Mouse (Mus musculus): ENCODE data around the gene C1qbp.

DNA sequence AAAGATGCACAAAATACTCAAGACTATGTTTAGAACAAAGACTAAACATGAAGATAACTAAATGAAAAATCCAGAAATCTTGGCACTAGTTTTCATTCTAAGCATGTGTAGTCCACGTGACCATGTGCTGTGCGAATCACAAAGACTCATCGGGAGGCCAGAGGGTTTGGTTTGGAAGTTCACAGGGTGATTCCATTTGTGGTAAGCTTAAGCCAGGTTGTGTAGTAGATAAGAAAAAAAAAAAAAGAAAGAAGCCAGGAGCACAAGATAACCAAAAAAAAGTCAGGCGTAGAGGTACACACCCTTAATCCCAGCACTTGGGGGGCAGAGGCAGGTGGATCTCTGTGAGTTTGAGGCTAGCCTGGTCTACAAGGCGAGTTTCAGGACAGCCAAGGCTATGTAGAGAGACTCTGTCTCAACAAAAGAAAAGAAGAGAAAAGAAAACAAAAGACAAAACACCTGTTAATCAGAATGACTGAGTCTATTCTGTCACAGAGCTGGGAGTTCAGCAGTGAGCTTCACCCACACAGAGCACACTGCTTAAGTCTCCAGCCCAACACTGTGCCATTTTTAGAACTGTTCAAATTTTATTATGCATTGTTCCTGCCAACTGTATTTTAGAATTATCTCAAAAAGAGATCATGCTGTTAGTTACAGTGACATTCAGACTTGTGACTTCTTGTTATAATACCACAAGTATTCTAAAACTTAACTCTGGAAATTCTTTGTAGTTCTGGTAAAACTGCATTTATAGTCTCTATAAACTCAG lies 21.9 kb downstream of the C1qbp start:
- TF ChIP-seq CTCF (IDR thresholded peaks at IDR 0.05; ENCODE audit: low read depth) = no peak
- no peak for TF ChIP-seq EP300 (IDR thresholded peaks at IDR 0.05; ENCODE audit: low read depth)

All from heart, postnatal 0 days (tissue).